Mouse (Mus musculus): Measurements from ENCODE around the gene Gadl1.

DNA sequence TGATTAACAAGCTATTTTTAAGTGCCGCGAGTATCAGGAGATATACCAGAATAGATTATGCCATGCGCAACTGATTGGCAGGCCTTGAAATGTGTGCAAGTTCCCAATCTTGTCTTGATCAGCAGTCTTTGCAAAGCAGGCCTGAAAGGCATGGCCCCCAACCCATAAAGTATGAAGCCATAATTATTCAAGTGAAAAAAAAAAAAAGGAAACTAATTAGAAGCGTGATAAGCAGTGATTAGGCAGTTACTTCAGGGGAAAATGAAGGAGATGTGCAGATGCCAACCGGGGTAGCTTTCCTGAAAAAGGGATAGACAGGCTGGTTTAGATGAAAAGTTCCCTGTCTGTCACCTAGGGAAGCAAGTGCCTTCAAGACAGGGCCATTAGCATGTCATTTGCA, 174.0 kb downstream of the Gadl1 start:
- TF ChIP-seq EP300 (IDR thresholded peaks at IDR 0.05; ENCODE audit: low read depth): no peak
- TF ChIP-seq CTCF (IDR thresholded peaks at IDR 0.05; ENCODE audit: low read depth): no peak

Data from heart, postnatal 0 days (tissue).